Mouse (Mus musculus): ENCODE data around the gene Rtn4r.

Rtn4r gene

GRCm38 (mm10) chr16:18156579-18157350 lies 29.3 kb downstream of the Rtn4r start:
- DNase-seq (ENCODE audit: low spot score in 2 of 2) = no peak

- DNase-seq (ENCODE audit: low spot score in 2 of 2) = no peak
Observed at GRCm38 (mm10) chr16:18159255-18159654, 31.8 kb downstream of the Rtn4r start.

GRCm38 (mm10) chr16:18159778-18160177 lies 32.3 kb downstream of the Rtn4r start:
- DNase-seq (ENCODE audit: low spot score in 2 of 2) = no peak

- peak in 1 of 2 experiments; percentile 50 for DNase-seq (ENCODE audit: low spot score in 2 of 2)
Observed at GRCm38 (mm10) chr16:18160514-18160913, 33.1 kb downstream of the Rtn4r start.

- no peak for DNase-seq (ENCODE audit: low spot score in 2 of 2)
Observed at GRCm38 (mm10) chr16:18161190-18161589, 33.7 kb downstream of the Rtn4r start.

- DNase-seq (ENCODE audit: low spot score in 2 of 2) = no peak
Observed at GRCm38 (mm10) chr16:18164642-18165238, 37.3 kb downstream of the Rtn4r start.

GRCm38 (mm10) chr16:18166613-18167190 lies 39.3 kb downstream of the Rtn4r start:
- DNase-seq (ENCODE audit: low spot score in 2 of 2) = no peak

GRCm38 (mm10) chr16:18169156-18169555 lies 41.7 kb downstream of the Rtn4r start:
- no peak for DNase-seq (ENCODE audit: low spot score in 2 of 2)

- DNase-seq (ENCODE audit: low spot score in 2 of 2) = no peak
Observed at GRCm38 (mm10) chr16:18169776-18170175, 42.3 kb downstream of the Rtn4r start.

GRCm38 (mm10) chr16:18172266-18172855 lies 44.9 kb downstream of the Rtn4r start:
- DNase-seq (ENCODE audit: low spot score in 2 of 2) = peak in 1 of 2 experiments; percentile 79

GRCm38 (mm10) chr16:18173231-18173630 lies 45.8 kb downstream of the Rtn4r start:
- DNase-seq (ENCODE audit: low spot score in 2 of 2) = peak; percentile 55 to 69

- peak in 1 of 2 experiments; percentile 55 for DNase-seq (ENCODE audit: low spot score in 2 of 2)
Observed at GRCm38 (mm10) chr16:18173788-18174187, 46.3 kb downstream of the Rtn4r start.

- no peak for DNase-seq (ENCODE audit: low spot score in 2 of 2)
Observed at GRCm38 (mm10) chr16:18175817-18176541, 48.5 kb downstream of the Rtn4r start.

GRCm38 (mm10) chr16:18176758-18177157 lies 49.3 kb downstream of the Rtn4r start:
- no peak for DNase-seq (ENCODE audit: low spot score in 2 of 2)

GRCm38 (mm10) chr16:18179591-18179990 lies 52.1 kb downstream of the Rtn4r start:
- DNase-seq (ENCODE audit: low spot score in 2 of 2) = no peak

GRCm38 (mm10) chr16:18181398-18181797 lies 54.0 kb downstream of the Rtn4r start:
- no peak for DNase-seq (ENCODE audit: low spot score in 2 of 2)

- DNase-seq (ENCODE audit: low spot score in 2 of 2) = no peak
Observed at GRCm38 (mm10) chr16:18182766-18183165, 55.3 kb downstream of the Rtn4r start.

- DNase-seq (ENCODE audit: low spot score in 2 of 2) = no peak
Observed at GRCm38 (mm10) chr16:18185715-18186449, 58.4 kb downstream of the Rtn4r start.

GRCm38 (mm10) chr16:18186798-18187197 lies 59.4 kb downstream of the Rtn4r start:
- DNase-seq (ENCODE audit: low spot score in 2 of 2) = no peak

GRCm38 (mm10) chr16:18187221-18187620 lies 59.8 kb downstream of the Rtn4r start:
- DNase-seq (ENCODE audit: low spot score in 2 of 2) = no peak

GRCm38 (mm10) chr16:18191006-18191405 lies 63.6 kb downstream of the Rtn4r start:
- DNase-seq (ENCODE audit: low spot score in 2 of 2) = no peak
